Mouse (Mus musculus) cortical plate, adult 2 months (tissue): ENCODE measurements around the gene D230025D16Rik.

Source experiments
- CTCF ChIP-seq: fragments of 200-500 bp; IDR thresholded peaks from 2 replicates; pipeline ENCODE4 v1.5.1; 2011; ENCODE audit warnings: mild to moderate bottlenecking, control low read depth, low read length; ENCODE audit not compliant: insufficient read depth; ENCODE audit errors: extremely low read depth
- POLR2A ChIP-seq: fragments of 200-500 bp; IDR thresholded peaks from 2 replicates; pipeline ENCODE4 v1.6.1; 2011; ENCODE audit warnings: mild to moderate bottlenecking, low read length, control low read depth; ENCODE audit not compliant: insufficient read depth; ENCODE audit errors: extremely low read depth

GRCm38 (mm10) chr8:105235206-105235605 is 10.3 kb downstream of the D230025D16Rik start:
- no peak for TF ChIP-seq CTCF
- no peak for TF ChIP-seq POLR2A
